Mouse (Mus musculus) adrenal gland, postnatal 25 days (tissue): ENCODE results near the gene Coro7. TPM values are rescaled to one million over a fixed set of nuclear protein-coding genes. Genes with fewer than 3 reads are reported as not detected.
A peak's percentile ranks its signal among the peaks of the same experiment; 100 is the strongest.
"Not testable (repeated sequence)": the region's sequence is repeated elsewhere in the genome, so short reads cannot be mapped to it uniquely, and the experiment has no call there.

Experiments used
- DNase-seq: peaks from one replicate; pipeline ENCODE4 v3.0.0; 2021; ENCODE audit warnings: mixed read lengths
- total RNA-seq: library from RNA; stranded (reverse); gene quantifications from 2 replicates; pipeline ENCODE4 v1.2.3, GENCODE M21; 2021

The Coro7 gene
- total RNA-seq, 1 experiment from 2014 or later, result 39.7 TPM

DNA sequence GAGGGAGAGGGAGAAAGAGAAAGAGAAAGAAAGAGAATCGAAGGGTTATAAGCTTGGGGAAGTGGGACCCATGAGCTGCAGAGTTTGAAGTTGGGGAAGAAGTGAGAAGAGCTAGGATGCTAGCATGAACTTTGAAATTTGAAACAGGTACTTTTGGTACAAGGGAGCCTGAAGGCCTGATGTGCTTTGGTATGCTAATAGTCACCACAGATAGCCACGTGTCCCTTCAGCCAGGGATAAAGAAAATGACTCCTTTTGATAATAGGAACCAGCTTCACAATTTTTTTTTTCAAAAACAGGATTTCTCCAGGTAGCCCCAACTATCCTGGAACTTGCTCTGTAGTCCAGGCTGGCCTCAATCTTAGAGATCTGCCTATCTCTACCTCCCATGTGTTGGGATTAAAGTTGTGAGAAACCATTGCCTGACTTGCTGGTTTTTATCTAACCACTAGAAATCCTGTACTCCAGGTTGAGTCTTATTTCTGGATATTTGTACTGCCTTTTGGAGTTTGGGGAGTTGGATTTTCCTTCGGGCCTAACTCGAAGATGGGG lies 3.1 kb upstream of the Coro7 start:
- no peak for DNase-seq

DNA sequence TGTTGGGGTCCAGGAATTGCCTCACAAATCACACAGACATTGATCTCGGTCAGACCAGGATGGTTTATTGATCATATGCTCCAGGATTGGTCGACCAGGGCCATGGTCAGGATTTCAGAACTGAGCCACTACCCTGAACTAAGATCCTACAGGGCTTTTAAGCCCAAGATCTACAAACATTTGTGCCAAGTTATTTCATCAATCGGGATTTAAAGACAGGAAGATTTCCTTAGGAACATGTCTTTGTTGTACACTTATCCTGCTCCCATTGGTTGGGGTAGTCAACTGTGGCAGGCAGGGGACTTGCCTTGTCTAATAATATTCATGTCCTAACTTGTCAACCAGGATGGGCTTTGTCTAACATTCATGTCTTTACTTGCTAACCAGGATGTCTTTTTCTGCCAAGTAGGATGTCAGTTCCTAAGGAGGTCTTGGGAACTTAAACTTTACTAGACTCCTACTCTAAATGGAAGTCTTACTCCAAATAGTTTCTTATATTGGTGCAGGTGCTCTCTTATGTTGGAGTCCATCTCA lies 1.4 kb upstream of the Coro7 start:
- DNase-seq, result not testable (repeated sequence)

DNA sequence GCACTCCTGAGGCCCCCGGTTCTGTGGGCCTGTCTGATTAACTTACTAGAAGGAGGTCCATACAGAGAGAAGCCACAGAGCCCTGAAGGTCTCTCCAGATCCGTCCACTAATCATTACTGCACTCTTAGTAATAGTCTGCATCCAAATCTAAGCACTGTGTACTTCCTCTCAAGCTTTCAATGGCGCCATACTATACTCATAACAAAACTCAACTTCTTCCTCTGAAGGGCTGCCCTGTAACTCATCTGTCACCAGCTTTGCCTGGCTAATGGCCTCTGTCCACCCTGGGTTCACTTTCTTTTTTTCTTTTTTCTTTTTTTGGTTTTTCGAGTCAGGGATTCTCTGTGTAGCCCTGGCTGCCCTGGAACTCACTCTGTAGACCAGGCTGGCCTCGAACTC lies 1.5 kb downstream of the Coro7 start:
- no peak for DNase-seq

DNA sequence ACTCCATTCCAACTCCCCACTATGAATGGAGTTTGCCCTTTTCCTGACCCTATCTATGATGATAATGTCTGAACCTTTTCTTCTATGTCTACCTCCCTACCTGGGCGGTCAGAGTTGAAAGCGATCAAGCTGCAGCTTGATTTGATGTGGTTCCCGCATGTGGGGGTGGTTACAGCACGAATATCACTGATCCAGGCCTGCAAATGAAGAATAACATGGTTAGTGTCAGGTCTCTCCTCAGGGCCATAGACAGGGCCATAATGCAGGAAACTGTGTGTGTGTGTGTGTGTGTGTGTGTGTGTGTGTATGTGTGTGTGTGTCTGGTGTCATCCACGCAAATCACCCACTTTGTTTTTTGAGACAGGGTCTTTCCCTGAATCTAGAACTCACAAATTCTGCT lies 2.7 kb downstream of the Coro7 start:
- DNase-seq, result no peak

DNA sequence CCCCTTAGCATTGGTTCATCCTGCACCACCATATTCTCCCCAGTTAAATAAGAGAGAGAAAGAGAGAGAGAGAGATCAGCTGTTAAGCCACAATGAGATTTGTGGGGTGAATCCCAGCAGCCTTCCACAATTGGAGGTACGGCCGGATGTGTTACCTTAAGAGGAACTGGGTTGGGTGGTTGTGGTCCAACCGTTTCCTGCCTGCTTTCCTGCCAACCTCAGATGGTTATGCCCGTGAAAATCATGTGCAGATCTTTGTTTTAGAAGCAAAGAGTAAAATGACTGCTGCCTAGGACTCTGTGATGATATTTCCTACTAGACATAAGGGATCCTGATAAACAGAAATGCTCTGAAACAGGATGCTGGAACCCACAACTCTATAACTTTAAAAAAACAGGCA lies 5.5 kb downstream of the Coro7 start:
- no peak for DNase-seq

DNA sequence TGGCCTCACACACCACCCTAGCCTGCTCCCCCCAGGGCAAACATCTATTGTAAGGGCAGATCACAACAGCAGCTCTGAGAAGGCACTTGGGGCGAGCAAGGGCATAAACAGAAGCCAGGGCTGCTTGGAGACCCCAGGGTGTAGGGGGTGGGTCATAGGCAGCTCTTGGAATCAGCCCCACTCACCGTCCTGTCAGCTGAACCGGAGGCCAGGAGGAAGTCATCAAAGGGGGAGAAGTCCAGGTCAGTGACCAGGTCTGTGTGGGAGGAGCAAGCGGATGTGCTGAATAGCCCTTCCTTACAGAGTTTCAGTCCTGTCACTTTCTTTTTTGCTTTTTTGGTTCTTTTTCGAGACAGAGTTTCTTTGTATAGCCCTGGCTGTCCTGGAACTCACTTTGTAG lies 9.3 kb downstream of the Coro7 start:
- no peak for DNase-seq

DNA sequence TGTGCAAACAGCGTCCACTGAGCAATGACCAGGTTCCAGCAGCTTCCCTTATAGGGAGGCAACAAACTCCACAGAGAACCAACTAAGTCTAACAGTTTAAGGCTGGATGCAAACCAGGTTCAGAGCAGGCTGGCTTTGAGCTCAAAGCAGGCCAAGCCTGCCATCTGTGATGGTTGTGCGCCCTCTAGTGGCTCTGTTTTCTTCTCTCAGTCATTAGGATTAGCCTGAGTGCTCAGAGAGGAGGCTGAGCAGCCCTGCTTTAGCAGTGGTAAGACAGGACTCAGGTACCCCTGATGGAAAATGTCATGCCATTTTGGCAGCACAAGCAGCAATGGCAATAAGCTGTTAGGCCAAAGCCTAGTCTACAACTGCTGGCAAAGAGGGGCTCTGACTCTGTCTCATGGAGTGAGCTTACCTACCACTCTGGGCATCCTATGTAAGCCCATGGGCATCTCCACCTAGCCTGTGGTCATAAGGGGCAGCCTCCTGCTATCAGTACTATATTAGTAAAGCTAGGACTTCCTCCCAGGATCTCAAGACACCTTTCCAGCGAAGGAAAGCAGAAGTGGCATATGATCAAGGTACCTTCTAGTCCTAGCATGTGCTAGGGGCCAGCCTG lies 12.3 kb downstream of the Coro7 start:
- DNase-seq, result peak; percentile 82

DNA sequence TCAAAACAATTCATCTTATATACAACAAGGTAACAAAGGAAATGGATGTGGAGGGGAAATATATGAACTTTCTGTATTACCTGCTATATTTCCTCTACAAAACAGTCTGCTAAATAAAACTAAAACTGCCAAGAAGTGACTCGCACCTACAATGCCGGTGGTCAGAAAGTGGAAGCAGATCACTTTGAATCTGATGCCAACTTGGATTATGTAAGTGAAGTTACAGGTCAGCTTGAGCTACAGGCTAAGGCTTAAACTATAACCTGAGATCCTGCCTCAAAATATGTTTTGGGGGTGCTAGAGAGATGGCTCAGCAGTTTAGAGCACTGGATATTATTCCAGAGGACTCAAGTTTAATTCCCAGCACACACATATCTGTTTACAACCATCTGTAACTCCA lies 13.9 kb downstream of the Coro7 start:
- DNase-seq, result no peak

DNA sequence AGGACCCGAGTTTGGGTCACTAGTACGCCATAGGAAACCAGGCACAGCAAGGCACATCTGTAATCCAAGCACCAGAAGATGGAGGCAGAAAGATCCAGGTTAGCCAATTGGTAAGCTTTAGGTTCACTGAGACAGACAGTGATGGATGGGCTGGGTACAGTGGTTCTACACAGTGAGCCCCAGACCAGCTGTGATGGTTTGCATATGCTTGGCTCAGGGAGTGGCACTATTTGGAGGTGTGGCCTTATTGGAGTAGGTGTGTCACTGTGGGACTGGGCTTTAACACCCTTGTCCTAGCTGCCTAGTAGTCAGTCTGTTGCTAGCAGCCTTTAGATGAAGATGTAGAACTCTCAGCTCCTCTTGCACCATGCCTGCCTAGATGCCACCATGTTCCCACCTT lies 15.8 kb downstream of the Coro7 start:
- no peak for DNase-seq

DNA sequence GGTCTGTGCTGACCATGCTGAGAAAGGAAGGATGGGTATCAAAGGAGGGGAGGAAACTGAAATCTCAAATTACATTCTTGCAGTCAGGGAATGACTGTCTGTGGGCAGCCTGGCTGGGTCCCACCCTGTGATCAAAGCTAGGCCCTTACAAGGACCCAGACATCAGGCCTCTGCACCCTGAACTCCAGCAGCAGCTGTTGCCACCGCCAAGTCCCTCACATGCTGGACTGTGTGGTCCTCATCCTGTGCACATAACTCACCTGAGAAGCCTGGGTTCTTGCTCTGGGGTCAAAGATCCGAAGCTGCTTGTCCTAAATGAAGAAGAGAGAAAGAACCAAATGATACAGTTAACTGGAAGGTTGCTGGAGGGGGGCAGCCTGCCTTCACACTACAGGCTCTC lies 18.0 kb downstream of the Coro7 start:
- DNase-seq, result no peak

DNA sequence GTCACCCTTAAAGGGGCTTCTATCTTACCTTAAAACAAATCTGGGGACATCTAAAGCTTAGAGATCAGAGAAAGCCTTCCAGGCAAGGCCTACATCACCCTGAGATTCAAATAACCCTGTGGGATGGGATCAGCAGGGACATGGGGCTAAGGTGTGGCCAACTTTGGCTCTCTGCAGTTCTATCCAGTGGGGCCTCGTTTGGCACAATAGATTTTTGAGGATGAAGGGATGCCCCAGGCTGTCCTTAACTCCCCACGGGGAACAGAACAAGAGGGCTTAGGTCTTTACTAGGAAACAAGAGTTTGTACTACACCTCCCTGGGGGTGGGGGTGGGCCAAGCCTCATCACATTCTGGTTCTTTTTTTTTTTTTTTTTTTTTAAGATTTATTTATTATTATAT lies 20.3 kb downstream of the Coro7 start:
- no peak for DNase-seq

DNA sequence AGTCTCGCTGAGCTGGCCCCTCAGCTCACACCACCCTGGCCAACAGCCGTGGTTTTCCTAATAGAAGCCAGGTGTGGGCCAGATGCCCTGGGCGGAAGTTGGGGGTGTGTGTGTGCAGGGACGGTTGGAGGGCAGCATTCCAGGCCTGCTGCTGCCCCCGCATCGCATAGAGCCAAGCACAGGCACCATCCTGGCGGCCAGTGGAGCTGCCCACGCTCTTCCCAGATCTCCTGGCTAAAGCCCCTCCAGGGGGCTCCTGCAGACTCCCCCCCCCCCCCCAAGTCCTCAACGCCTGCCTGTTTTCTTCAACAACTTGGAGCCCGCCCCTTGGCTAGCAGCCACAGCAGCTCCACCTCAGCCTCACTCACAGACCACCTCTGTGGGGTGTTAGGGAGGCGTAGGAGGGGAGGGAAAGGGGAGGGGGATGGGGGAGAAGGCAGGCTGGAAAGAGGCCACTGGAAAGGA lies 20.8 kb downstream of the Coro7 start:
- no peak for DNase-seq

DNA sequence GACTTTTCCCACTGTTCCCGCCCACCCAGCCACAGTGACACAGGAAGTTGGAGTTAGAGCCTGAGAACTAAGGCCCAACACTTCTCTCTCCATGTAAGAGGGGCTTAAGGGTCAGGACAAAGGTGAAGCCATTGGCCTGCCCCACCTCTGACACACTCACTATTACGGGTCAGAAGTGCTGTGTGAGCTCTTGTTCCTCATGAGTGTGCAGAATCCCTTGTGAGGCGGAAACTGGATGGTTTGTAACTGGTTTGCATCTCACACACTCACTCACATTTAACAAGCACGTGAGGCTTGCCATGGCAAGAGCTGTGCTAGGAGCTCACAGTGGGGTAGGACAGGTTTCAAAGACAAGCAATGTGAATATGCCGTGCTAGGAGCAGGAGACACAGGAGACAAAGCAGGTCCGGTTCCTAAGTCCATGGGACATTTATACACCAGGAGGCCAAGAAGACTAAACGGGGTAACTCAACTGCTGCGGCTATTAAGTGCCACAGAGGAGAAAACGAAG lies 23.0 kb downstream of the Coro7 start:
- no peak for DNase-seq

DNA sequence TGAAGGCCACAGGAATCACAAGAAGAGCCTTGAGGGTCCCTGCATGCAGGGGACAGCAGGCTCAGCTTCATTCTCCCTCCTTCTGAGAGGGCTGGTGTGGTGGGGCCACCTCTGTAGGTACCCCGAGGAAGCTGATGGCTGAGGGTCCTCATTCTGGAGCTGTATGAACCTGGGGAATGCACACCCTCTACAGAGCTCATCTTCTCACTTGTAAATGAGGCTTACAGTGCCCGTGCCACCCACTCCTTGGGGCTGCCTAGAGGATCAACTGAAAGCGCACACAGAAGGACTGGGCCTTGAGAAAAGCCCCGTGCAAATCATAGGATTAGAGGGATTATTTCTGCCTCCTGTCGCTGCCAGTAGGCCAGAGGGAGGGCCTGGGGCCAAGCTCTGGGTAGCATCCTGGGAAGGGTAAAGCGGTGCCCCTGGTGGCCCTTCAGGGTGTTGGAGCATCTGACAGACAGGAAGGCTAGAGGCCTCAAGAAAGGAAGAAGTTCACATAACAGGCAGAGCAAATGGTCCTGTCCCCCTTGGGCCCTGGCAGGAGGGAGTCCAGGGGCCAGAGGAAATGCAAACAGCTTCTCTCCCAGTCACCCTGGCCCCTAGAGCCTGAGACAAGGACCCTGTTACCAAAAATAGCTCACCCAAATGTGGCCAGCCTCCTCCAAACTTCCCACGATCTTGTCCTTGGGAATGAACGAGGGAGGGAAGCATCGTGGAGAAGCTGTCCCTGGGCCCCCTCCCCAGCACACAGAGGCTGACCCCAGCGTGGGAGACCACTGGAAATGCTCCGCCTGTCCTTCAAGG lies 23.6 kb downstream of the Coro7 start:
- no peak for DNase-seq

DNA sequence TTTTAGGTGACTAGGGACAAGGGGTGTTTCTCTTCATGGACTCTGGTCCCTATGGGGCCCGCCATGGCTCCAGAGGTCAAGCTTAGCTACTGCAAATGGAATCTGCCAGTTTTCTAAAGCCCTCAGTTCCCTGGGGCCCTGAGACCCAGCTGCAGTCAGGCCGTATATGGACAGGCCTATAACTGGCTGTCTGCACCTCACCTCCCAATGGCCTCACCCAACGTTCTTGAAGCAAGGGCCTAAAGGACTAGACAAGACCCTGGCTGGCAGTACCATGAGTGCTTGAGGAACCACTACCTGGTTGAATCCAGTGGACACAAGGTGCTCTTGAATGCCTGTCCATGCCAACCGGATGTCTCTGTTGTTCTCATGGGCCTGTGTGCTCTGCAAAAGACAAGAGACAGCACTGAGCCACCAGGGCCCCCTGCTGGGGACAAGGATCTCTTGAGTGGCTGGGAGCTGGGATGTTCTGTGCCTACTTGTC lies 24.3 kb downstream of the Coro7 start:
- DNase-seq, result no peak

DNA sequence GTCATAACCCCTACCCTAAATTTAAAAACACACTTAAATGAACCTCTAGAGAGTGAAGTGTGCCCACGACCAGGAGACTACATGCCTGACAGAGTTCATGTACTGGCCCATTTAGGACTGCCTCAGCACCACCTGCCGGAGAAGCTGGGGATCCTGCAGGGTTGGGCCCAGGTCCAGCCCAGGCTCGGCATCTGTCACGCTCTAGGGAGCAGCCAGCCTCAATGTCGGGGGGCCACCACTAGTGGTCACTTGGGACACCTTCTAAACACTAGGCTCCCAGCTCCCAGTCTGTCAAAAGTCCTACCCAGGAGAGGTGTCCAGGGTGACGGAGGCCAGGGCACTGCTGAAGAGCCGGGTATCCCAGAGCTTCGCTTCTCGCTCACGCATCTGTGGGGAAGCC lies 24.9 kb downstream of the Coro7 start:
- DNase-seq, result no peak

DNA sequence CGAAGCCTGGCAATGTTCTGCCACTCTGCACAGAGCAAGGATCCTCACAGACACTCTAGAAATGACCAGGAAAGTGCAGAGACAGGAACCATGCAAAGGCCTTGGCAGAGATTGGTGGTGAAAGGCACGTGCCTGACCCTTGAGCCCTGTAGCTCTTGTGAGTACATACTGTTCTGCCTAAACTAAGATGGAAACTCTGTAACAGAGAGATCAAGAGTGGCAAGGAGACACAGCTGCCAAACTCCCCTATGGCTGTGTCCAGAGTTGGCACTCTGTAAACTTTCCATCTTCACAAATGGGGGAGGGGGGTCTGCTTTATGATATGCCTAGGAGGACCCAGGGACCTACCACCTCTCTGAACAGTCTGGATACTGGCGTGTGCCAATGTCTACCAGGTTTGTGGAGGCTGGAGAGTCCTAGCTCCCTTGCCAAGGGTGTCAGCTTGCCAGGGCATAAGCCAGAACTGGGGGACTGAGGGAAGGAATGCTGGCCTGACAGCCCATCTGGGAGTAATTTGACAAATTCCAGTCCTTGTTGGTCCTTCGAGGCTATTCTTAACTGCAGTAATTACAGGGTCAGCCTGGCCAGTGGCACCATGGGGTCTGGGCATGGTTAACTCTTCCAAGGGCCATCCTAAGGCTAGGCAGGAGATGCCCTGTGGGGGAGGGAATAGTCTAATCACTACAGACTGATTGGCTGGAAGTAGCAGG lies 26.7 kb downstream of the Coro7 start:
- DNase-seq, result no peak

DNA sequence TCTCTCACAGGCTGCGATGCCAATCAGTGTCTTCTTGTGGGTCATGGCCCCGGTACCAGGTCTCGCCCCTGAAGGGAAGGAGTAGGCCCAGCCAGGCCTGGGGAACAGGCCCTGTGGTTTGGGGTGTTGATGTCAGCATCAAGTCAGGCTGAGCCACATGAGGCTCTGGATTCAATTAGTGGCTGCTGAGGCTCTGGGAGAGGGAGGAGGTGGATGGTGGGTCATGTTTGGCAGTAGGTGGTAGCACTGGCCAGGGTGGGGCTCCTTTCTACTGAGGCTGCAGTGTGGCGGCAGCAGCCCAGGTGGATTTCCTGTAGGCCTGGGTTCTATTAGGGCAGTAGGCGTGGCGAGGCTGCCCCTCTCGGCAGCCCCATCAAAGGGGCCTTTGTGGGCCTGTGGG lies 28.0 kb downstream of the Coro7 start:
- no peak for DNase-seq

DNA sequence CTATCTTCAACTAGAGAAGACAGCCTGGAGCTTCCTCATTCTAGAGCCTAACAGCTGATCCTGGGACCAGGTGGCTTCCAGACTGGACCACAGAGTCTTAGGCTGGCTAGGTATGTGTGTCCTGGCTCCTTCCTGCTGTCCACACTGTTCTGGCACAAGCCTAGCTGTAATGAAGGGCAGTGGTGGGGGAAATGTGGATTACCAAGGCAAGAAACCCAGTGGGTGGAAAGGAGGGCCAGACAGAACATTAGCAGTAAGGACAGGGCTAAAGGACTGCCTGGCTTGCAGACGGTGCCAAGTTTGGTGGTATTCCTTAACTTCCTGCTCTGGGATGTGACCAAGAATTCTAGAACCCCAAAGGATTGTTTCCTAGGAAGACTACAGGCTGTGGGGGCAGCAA lies 28.5 kb downstream of the Coro7 start:
- DNase-seq, result no peak

DNA sequence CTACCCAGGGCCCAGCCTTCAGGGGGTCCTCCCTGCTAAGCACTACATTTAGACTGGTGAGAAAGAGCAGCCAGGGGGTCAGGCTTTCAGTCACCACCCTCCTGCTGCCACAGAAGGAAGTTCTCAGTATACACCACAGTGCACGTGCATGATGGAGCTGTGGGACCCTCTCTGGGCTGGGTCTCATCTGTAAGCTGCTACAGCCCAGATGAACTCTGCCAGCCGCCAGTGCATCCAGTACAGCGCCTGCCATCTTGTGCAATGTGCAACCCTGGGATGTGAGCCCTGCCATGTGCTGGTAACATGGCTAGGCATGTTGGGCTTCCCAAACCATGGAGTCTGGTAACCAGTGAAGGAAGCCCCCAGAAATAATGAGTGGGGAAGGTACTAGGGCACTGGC lies 29.4 kb downstream of the Coro7 start:
- DNase-seq, result no peak

DNA sequence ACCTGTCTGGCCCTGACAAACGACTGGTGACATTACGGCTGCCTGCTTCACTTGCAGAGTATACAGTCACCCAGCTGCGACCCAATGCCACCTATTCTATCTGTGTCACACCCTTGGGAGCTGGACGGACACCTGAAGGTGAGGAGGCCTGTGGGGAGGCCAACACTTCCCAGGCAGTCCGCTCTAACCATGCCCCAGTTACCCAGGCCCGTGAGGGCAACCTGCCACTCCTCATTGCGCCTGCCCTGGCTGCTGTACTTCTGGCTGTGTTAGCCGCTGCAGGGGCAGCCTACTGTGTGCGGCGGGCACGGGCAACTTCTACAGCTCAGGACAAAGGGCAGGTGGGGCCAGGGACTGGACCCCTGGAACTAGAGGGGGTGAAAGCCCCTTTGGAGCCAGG lies 29.9 kb downstream of the Coro7 start:
- no peak for DNase-seq

DNA sequence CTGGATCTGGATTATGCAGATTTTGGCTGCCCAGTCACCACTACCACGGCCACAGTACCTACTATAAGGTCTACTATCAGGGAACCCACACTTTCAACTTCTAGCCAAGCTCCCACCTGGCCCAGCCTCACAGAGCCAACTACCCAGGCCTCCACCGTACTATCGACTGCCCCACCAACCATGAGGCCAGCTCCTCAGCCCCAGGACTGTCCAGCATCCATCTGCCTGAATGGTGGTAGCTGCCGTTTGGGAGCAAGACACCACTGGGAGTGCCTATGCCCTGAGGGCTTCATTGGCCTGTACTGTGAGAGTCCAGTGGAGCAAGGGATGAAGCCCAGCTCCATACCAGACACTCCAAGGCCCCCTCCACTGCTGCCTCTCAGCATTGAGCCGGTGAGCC lies 30.4 kb downstream of the Coro7 start:
- DNase-seq, result no peak
